Mouse (Mus musculus) CH12.LX (cell line): ENCODE data around the gene Lgr4. TPM values are rescaled to one million over a fixed set of nuclear protein-coding genes. Genes with fewer than 3 reads are reported as not detected.
A peak's percentile ranks its signal among the peaks of the same experiment; 100 is the strongest.

Source experiments
- DNase-seq: peaks from one replicate; pipeline ENCODE4 v3.0.0-alpha.2; 2013; ENCODE audit errors: extremely low read depth
- H3K27ac ChIP-seq: 2 replicates; pipeline ENCODE4 v1.5.1; 2012; ENCODE audit warnings: low read depth, mild to moderate bottlenecking, control low read depth, moderate library complexity; ENCODE audit not compliant: insufficient read depth
- H3K27me3 ChIP-seq: replicated peaks from 2 replicates; pipeline ENCODE3; 2012; ENCODE audit warnings: inconsistent platforms
- H3K36me3 ChIP-seq, 2 experiments: replicated peaks in 1 of 2; 2 replicates each; pipeline versions ENCODE3 to v1.6.1; 2012; ENCODE audit warnings: inconsistent platforms in 1 of 2, low read length in 1 of 2, mild to moderate bottlenecking in 1 of 2, mixed read lengths in 1 of 2, moderate library complexity in 1 of 2; ENCODE audit not compliant: control insufficient read depth in 1 of 2, insufficient read depth in 1 of 2
- H3K4me1 ChIP-seq, 2 experiments: 2 replicates each; pipeline ENCODE4 v1.6.1; 2012; ENCODE audit warnings: inconsistent platforms in 1 of 2, moderate library complexity in 1 of 2; ENCODE audit not compliant: insufficient read depth in 2 of 2, control insufficient read depth in 1 of 2
- H3K4me2 ChIP-seq: 2 replicates; pipeline ENCODE4 v1.6.1; 2012; ENCODE audit warnings: low read depth, mild to moderate bottlenecking, control low read depth; ENCODE audit not compliant: poor library complexity, insufficient read depth, severe bottlenecking
- H3K4me3 ChIP-seq, 3 experiments: fragments of 150-350 bp in 1 of 3; sonication (generic) in 1 of 3; replicated peaks in 1 of 3; 2 replicates each; pipeline versions ENCODE3 to v1.5.1; 2011 to 2012; ENCODE audit warnings: low read depth in 2 of 3, low read length in 2 of 3, mild to moderate bottlenecking in 2 of 3, moderate library complexity in 2 of 3, control low read depth in 1 of 3, improper control_type of control experiment in 1 of 3, inconsistent platforms in 1 of 3, mixed read lengths in 1 of 3; ENCODE audit not compliant: poor library complexity in 1 of 3
- H3K79me2 ChIP-seq: replicated peaks from 2 replicates; pipeline ENCODE4 v1.6.1; 2012; ENCODE audit warnings: mild to moderate bottlenecking, moderate library complexity; ENCODE audit not compliant: control insufficient read depth, poor library complexity, insufficient read depth, severe bottlenecking; ENCODE audit errors: extremely low read depth
- H3K9ac ChIP-seq: 2 replicates; pipeline ENCODE4 v1.6.1; 2012; ENCODE audit warnings: low read depth, mild to moderate bottlenecking, control low read depth, moderate library complexity; ENCODE audit not compliant: insufficient read depth
- H3K9me3 ChIP-seq: replicated peaks from 2 replicates; pipeline ENCODE3; 2012; ENCODE audit warnings: low read length, inconsistent platforms, mixed read lengths
- CHD1 ChIP-seq: IDR thresholded peaks from 2 replicates; pipeline ENCODE4 v1.6.1; 2012; ENCODE audit warnings: low read depth, low read length, improper control_type of control experiment, inconsistent platforms
- CHD2 ChIP-seq: IDR thresholded peaks from 2 replicates; pipeline ENCODE4 v1.6.1; 2011; ENCODE audit warnings: low read length, improper control_type of control experiment
- CTCF ChIP-seq, 2 experiments: IDR thresholded peaks in 1 of 2; conservative IDR thresholded peaks in 1 of 2; 2 replicates each; pipeline ENCODE4 v1.5.1; 2011 to 2012; ENCODE audit warnings: low read depth in 2 of 2, low read length in 2 of 2, improper control_type of control experiment in 1 of 2, inconsistent platforms in 1 of 2, mild to moderate bottlenecking in 1 of 2, moderate library complexity in 1 of 2
- E2F4 ChIP-seq: IDR thresholded peaks from 2 replicates; pipeline ENCODE4 v1.6.1; 2011; ENCODE audit warnings: low read depth, low read length, improper control_type of control experiment; ENCODE audit not compliant: insufficient replicate concordance
- ELF1 ChIP-seq: IDR thresholded peaks from 2 replicates; pipeline ENCODE4 v1.6.1; 2014; ENCODE audit warnings: low read depth, mild to moderate bottlenecking, inconsistent platforms, low read length, improper control_type of control experiment
- ETS1 ChIP-seq: conservative IDR thresholded peaks from 2 replicates; pipeline ENCODE4 v1.6.1; 2012; ENCODE audit warnings: low read depth, mild to moderate bottlenecking, inconsistent platforms, low read length, improper control_type of control experiment, moderate library complexity
- GABPA ChIP-seq: IDR thresholded peaks from 2 replicates; pipeline ENCODE4 v1.6.1; 2012; ENCODE audit warnings: low read depth, low read length, improper control_type of control experiment, inconsistent platforms; ENCODE audit not compliant: insufficient replicate concordance
- HCFC1 ChIP-seq: IDR thresholded peaks from 2 replicates; pipeline ENCODE4 v1.6.1; 2012; ENCODE audit warnings: low read depth, mild to moderate bottlenecking, inconsistent platforms, low read length, improper control_type of control experiment
- IRF4 ChIP-seq: IDR thresholded peaks from 2 replicates; pipeline ENCODE4 v1.6.1; 2014; ENCODE audit warnings: low read depth, mild to moderate bottlenecking, inconsistent platforms, low read length, improper control_type of control experiment
- JUN ChIP-seq: IDR thresholded peaks from 2 replicates; pipeline ENCODE4 v1.6.1; 2011; ENCODE audit warnings: low read depth, mild to moderate bottlenecking, low read length, improper control_type of control experiment, moderate library complexity; ENCODE audit not compliant: insufficient read depth
- JUND ChIP-seq: conservative IDR thresholded peaks from 2 replicates; pipeline ENCODE4 v1.6.1; 2011; ENCODE audit warnings: low read depth, low read length, improper control_type of control experiment
- MAFK ChIP-seq: IDR thresholded peaks from 2 replicates; pipeline ENCODE4 v1.6.1; 2011; ENCODE audit warnings: low read length, improper control_type of control experiment; ENCODE audit not compliant: insufficient replicate concordance
- MAX ChIP-seq: IDR thresholded peaks from 2 replicates; pipeline ENCODE4 v1.6.1; 2011; ENCODE audit warnings: low read length, improper control_type of control experiment
- MAZ ChIP-seq: IDR thresholded peaks from 2 replicates; pipeline ENCODE4 v1.6.1; 2012; ENCODE audit warnings: low read depth, mild to moderate bottlenecking, inconsistent platforms, low read length, improper control_type of control experiment, moderate library complexity
- MEF2A ChIP-seq: IDR thresholded peaks from 2 replicates; pipeline ENCODE4 v1.6.1; 2014; ENCODE audit warnings: low read depth, mild to moderate bottlenecking, inconsistent platforms, low read length, improper control_type of control experiment, borderline replicate concordance
- MXI1 ChIP-seq: IDR thresholded peaks from 2 replicates; pipeline ENCODE4 v1.6.1; 2011; ENCODE audit warnings: mild to moderate bottlenecking, low read depth, low read length, improper control_type of control experiment
- MYC ChIP-seq: IDR thresholded peaks from 2 replicates; pipeline ENCODE4 v1.6.1; 2011; ENCODE audit warnings: low read depth, mild to moderate bottlenecking, improper control_type of control experiment, low read length
- NELFE ChIP-seq: IDR thresholded peaks from 2 replicates; pipeline ENCODE4 v1.6.1; 2011; ENCODE audit warnings: low read depth, low read length, improper control_type of control experiment
- NRF1 ChIP-seq: IDR thresholded peaks from 2 replicates; pipeline ENCODE4 v1.6.1; 2014; ENCODE audit warnings: low read depth, mild to moderate bottlenecking, inconsistent platforms, low read length, improper control_type of control experiment, moderate library complexity
- PAX5 ChIP-seq: IDR thresholded peaks from 2 replicates; pipeline ENCODE4 v1.6.1; 2012; ENCODE audit warnings: low read length, inconsistent platforms, mixed read lengths
- RAD21 ChIP-seq: IDR thresholded peaks from 2 replicates; pipeline ENCODE4 v1.6.1; 2011; ENCODE audit warnings: low read depth, mild to moderate bottlenecking, low read length, improper control_type of control experiment, moderate library complexity
- RCOR1 ChIP-seq: conservative IDR thresholded peaks from 2 replicates; pipeline ENCODE4 v1.6.1; 2012; ENCODE audit warnings: low read depth, mild to moderate bottlenecking, inconsistent platforms, low read length, improper control_type of control experiment
- TBP ChIP-seq: conservative IDR thresholded peaks from 2 replicates; pipeline ENCODE4 v1.6.1; 2011; ENCODE audit warnings: low read depth, low read length, improper control_type of control experiment
- TCF12 ChIP-seq: IDR thresholded peaks from 2 replicates; pipeline ENCODE4 v1.6.1; 2014; ENCODE audit warnings: low read depth, mild to moderate bottlenecking, inconsistent platforms, low read length, improper control_type of control experiment
- UBTF ChIP-seq: IDR thresholded peaks from 2 replicates; pipeline ENCODE4 v1.6.1; 2012; ENCODE audit warnings: low read depth, mild to moderate bottlenecking, inconsistent platforms, low read length, improper control_type of control experiment, moderate library complexity
- USF1 ChIP-seq: IDR thresholded peaks from 2 replicates; pipeline ENCODE4 v1.6.1; 2014; ENCODE audit warnings: low read depth, mild to moderate bottlenecking, inconsistent platforms, low read length, improper control_type of control experiment
- USF2 ChIP-seq: conservative IDR thresholded peaks from 2 replicates; pipeline ENCODE4 v1.6.1; 2011; ENCODE audit warnings: low read depth, low read length, improper control_type of control experiment
- ZKSCAN1 ChIP-seq: IDR thresholded peaks from 2 replicates; pipeline ENCODE4 v1.6.1; 2012; ENCODE audit warnings: low read depth, inconsistent platforms, low read length, improper control_type of control experiment, borderline replicate concordance
- ZNF384 ChIP-seq: IDR thresholded peaks from 2 replicates; pipeline ENCODE4 v1.6.1; 2012; ENCODE audit warnings: low read depth, low read length, improper control_type of control experiment, inconsistent platforms
- dilution Hi-C: fragments of 300-500 bp; cut with MboI; formaldehyde crosslinking; loops from 2 replicates; pipeline ENCODE4 v1.14.3; 2020; ENCODE audit warnings: low sequenced_read_pairs; ENCODE audit not compliant: extremely low pct_unique_long_range_greater_than_20kb, extremely low pct_ligation_motif_present
- in situ Hi-C: fragments of 300-500 bp; cut with MboI; formaldehyde crosslinking; loops from 3 replicates; pipeline ENCODE4 v1.14.3; 2019; ENCODE audit warnings: low sequenced_read_pairs, low pct_ligation_motif_present, low pct_unique_long_range_greater_than_20kb, mixed read lengths
- polyA plus RNA-seq: library from polyadenylated mRNA; unstranded; fragments of >175 nt; gene quantifications from 2 replicates; pipeline ENCODE4 v1.2.1, GENCODE M21; 2012; ENCODE audit warnings: low read depth; ENCODE audit not compliant: insufficient read length
- total RNA-seq, 2 experiments: library from RNA; depleted of rRNA; stranded (reverse); fragments of 300-350 nt in 1 of 2; fragments of >200 nt in 1 of 2; gene quantifications; 2 replicates each; pipeline ENCODE4 v1.2.3; 2012 to 2014

The Lgr4 gene
- total and polyA plus RNA-seq, 3 experiments = 6.1 to 11.4 (median 6.9) TPM

DNA sequence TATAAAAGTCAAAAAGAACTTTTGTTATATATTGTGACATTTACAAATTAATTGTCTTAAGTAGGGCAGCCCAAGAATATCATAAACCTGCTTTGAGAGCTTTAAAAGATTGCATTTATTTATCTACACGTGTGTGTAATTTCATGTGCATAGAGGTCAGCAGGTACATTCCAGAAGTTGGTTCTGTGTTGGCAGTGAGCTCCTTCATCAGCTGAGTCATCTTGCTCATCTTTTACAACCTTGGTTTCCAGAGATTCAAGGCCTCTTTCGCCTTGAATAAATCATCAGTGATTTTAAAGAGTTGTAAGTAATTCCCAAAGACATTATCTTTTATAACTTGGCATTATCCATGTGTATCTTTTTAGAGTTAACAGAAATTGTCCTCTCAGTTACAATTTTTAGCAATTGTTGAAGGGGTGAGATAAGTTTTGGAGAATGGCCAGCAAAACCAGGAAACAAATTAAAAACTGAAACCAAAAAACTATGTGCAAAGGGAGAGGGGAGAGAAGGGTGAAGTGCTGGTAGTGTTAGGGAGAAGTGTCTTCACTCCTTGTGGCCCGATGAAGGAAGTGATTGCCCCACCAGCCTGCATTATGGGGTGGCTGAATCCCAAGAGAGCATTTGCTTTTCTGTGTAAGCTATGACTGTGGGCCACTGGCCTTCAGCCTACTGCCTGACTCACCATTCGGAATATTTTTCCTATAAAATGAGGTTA, 41.4 kb downstream of the Lgr4 start:
- Histone ChIP-seq H3K79me2 (no peaks in the 10 kb centered on the region), H3K9ac (no peak overlapping the region), H3K9me3 (no peaks in the 10 kb centered on the region), H3K4me2 (peak overlapping the region; percentile 94), H3K4me1 (peaks cover 7 to 34% of the 10 kb centered on the region in 2 experiments; a peak in 3 of 4 replicates), H3K4me3 (no peak overlapping the region), H3K27ac (no peak overlapping the region), H3K36me3 (no peaks in the 10 kb centered on the region)
- DNase-seq = peak; percentile 49
- dilution Hi-C loops (no loop called here), in situ Hi-C loops (no loop called here)
- no peak for TF ChIP-seq UBTF
- no peak for TF ChIP-seq PAX5
- no peak for TF ChIP-seq MAX
- TF ChIP-seq MAFK = no peak
- no peak for TF ChIP-seq NRF1
- no peak for TF ChIP-seq MAZ
- TF ChIP-seq HCFC1 = no peak
- no peak for TF ChIP-seq JUN
- no peak for TF ChIP-seq ETS1
- TF ChIP-seq RCOR1 = no peak
- TF ChIP-seq GABPA = no peak
- TF ChIP-seq TBP = no peak
- TF ChIP-seq ZKSCAN1 = no peak
- no peak for TF ChIP-seq ZNF384
- no peak for TF ChIP-seq RAD21
- no peak for TF ChIP-seq IRF4
- TF ChIP-seq, all 38 proteins: peak for 0
- no peaks in the 10 kb centered on the region for H3K27me3 ChIP-seq

GRCm38 (mm10) chr2:109959407-109960075, 42.1 kb downstream of the Lgr4 start:
- dilution Hi-C loops = no loop called here
- Histone ChIP-seq H3K4me2 (peak overlapping the region; percentile 94), H3K27ac (no peak overlapping the region), H3K9me3 (no peaks in the 10 kb centered on the region), H3K27me3 (no peaks in the 10 kb centered on the region), H3K4me3 (peak overlapping the region in 2 of 3 experiments; percentile 3), H3K9ac (peak overlapping the region; percentile 7; the same call in 1 of the 2 replicates), H3K79me2 (no peaks in the 10 kb centered on the region), H3K4me1 (peaks cover 3 to 27% of the 10 kb centered on the region in 2 experiments; a peak in 2 of 4 replicates), H3K36me3 (no peaks in the 10 kb centered on the region)
- DNase-seq = peak; percentile 44
- in situ Hi-C loops = no loop called here
- TF ChIP-seq MAX (no peak), NELFE (no peak), JUND (no peak), RAD21 (no peak), MAZ (no peak), USF2 (no peak), E2F4 (no peak), IRF4 (no peak), ZKSCAN1 (no peak), MEF2A (no peak), MYC (no peak), CHD1 (no peak), MXI1 (peak; percentile 23; the same call in 1 of the 2 replicates), TCF12 (no peak), HCFC1 (no peak), UBTF (no peak), NRF1 (peak; percentile 50), PAX5 (no peak), ELF1 (no peak), RCOR1 (no peak), CTCF (conservative IDR thresholded peaks at IDR 0.05 in 1 of 2, IDR thresholded peaks at IDR 0.05 in 1 of 2; ENCODE audit: low read depth in 2 of 2, low read length in 2 of 2) (no peak), USF1 (no peak), CHD2 (no peak)
